Mouse (Mus musculus) 3134 (cell line): ENCODE data around the gene Alpk1.
A peak's percentile ranks its signal among the peaks of the same experiment; 100 is the strongest.
"Not testable (repeated sequence)": the region's sequence is repeated elsewhere in the genome, so short reads cannot be mapped to it uniquely, and the experiment has no call there.

Experiments
- DNase-seq: peaks from one replicate; pipeline ENCODE4 v3.0.0-alpha.2; 2011; ENCODE audit warnings: low spot score; ENCODE audit not compliant: insufficient read length; ENCODE audit errors: extremely low read depth

Gene Alpk1

GRCm38 (mm10) chr3:127791056-127791483 lies 10.7 kb upstream of the Alpk1 start:
- peak; percentile 18 for DNase-seq

GRCm38 (mm10) chr3:127790234-127791055 lies 10.1 kb upstream of the Alpk1 start:
- DNase-seq, result peak; percentile 67

GRCm38 (mm10) chr3:127789500-127790191 lies 9.3 kb upstream of the Alpk1 start, which contains the start of gene Tifa:
Gene Tifa, plus strand, starts transcription at chr3:127789805.
- peak; percentile 78 for DNase-seq

- DNase-seq, result no peak
These were observed 8.6 kb upstream of the Alpk1 start for GRCm38 (mm10) chr3:127788919-127789318.

GRCm38 (mm10) chr3:127788038-127788437 lies 7.7 kb upstream of the Alpk1 start:
- no peak for DNase-seq

- no peak for DNase-seq
These were observed 6.7 kb upstream of the Alpk1 start for GRCm38 (mm10) chr3:127787032-127787431.

- DNase-seq, result not testable (repeated sequence)
These were observed 3.4 kb upstream of the Alpk1 start for GRCm38 (mm10) chr3:127783680-127784079.

GRCm38 (mm10) chr3:127782921-127783320 lies 2.6 kb upstream of the Alpk1 start:
- DNase-seq, result no peak

GRCm38 (mm10) chr3:127780921-127781320 lies 594 bp upstream of the Alpk1 start:
- no peak for DNase-seq

- DNase-seq, result no peak
These were observed 11.2 kb downstream of the Alpk1 start for GRCm38 (mm10) chr3:127769146-127769545.

GRCm38 (mm10) chr3:127765971-127766370 lies 14.4 kb downstream of the Alpk1 start:
- no peak for DNase-seq

- DNase-seq, result no peak
These were observed 15.8 kb downstream of the Alpk1 start for GRCm38 (mm10) chr3:127764541-127764940.

- DNase-seq, result peak; percentile 53
These were observed 17.2 kb downstream of the Alpk1 start for GRCm38 (mm10) chr3:127763076-127763612.

- no peak for DNase-seq
These were observed 17.9 kb downstream of the Alpk1 start for GRCm38 (mm10) chr3:127762403-127762802.

GRCm38 (mm10) chr3:127759212-127759611 lies 21.1 kb downstream of the Alpk1 start:
- DNase-seq, result no peak

GRCm38 (mm10) chr3:127758806-127759205 lies 21.5 kb downstream of the Alpk1 start:
- DNase-seq, result no peak

GRCm38 (mm10) chr3:127757886-127758301 lies 22.4 kb downstream of the Alpk1 start:
- DNase-seq, result no peak

- no peak for DNase-seq
These were observed 23.9 kb downstream of the Alpk1 start for GRCm38 (mm10) chr3:127756458-127756857.

- DNase-seq, result no peak
These were observed 30.3 kb downstream of the Alpk1 start for GRCm38 (mm10) chr3:127749981-127750562.

- no peak for DNase-seq
These were observed 31.1 kb downstream of the Alpk1 start for GRCm38 (mm10) chr3:127749266-127749665.

- DNase-seq, result no peak
These were observed 31.7 kb downstream of the Alpk1 start for GRCm38 (mm10) chr3:127748644-127749043.
